Comparison of ENCODE assay signal across 29 mouse cellular contexts in the genomic region with DNA sequence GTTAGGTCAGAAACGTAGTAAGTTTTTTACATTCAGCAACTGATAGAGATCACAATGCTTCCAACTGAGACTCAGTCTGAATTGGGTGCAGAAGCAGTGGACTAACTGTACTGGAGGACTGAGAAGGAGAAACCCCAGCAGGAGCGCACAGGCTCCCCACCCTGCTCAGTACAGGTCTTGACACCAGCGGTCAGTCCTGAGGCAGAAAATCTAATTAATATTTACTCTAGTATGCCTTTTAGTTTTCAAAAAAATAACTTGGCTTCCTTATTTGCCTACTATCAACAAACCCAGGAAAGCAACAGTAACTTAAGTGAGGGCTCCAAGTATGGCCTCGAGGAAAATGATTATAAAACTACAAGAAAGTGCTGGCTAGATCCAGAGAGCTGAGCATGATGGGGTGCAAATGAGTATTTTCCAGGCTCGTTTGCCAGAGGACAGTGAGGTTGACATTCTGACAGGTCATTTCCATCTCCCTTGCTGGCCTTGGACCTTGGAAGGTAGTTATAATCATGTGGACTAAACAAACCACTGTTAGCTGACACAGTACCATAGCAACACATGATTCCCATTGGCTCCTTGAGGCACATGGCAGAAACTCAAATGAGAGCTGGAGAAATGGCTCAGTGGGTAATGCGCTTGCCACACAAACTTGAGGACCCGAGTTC. TPM values are rescaled to one million over a fixed set of nuclear protein-coding genes. Genes with fewer than 3 reads are reported as not detected.
DNase-seq lines count a peak whose midpoint lies in the region; ATAC-seq and TF ChIP-seq lines count a peak whose summit lies in the region.
"Had no signal": no experiment of that assay in that cellular context is flagged by ENCODE, and none has a peak within 500 bp of the region (broad histone marks: within the 10 kb centered on the region; RNA-seq: fewer than 3 reads in every experiment).

No protein-coding gene starts in this region.

- no peaks in the 10 kb centered on the region; the same call in 1 of the 2 replicates for H3K4me1 ChIP-seq in kidney, adult 2 months (ENCODE audit: control insufficient read depth, insufficient read depth, low read length)
- H3K4me1 ChIP-seq in lung, embryonic 14.5 days (ENCODE audit: insufficient read depth) = peaks cover under 1% of the 10 kb centered on the region; the same call in 1 of the 2 replicates
- no peaks in the 10 kb centered on the region; the same call in 1 of the 2 replicates for H3K4me1 ChIP-seq in lung, embryonic 16.5 days (replicated peaks; ENCODE audit: control insufficient read depth, insufficient read depth, low read length)
- H3K4me1 ChIP-seq: embryonic facial prominence, embryonic 12.5 days; hindbrain, embryonic 10.5 days; hindbrain, embryonic 15.5 days; kidney, embryonic 15.5 days; limb, embryonic 13.5 days; midbrain, embryonic 10.5 days; midbrain, embryonic 15.5 days; neural tube, embryonic 15.5 days had no signal

- peak; percentile 42 for DNase-seq in kidney, adult 2 months
- no peak for DNase-seq in kidney, postnatal 10 days
- DNase-seq in lung, embryonic 14.5 days = peak; percentile 43
- peak; percentile 60 for DNase-seq in lung, postnatal 36 days
- DNase-seq in urinary bladder, adult 2 months (ENCODE audit: low spot score) = no peak
- DNase-seq in spleen, postnatal 36 days (ENCODE audit: low spot score in 2 of 2) = no peak
- DNase-seq: adrenal gland, postnatal 14 days; cerebellum, adult 11 months; cerebellum, adult 9-10 months; embryo, embryonic 11 days; heart, postnatal 14 days; kidney, postnatal 4 days; right cerebral cortex, postnatal 25 days; spleen, adult 18-20 months; thymus, adult 2 months; thymus, postnatal 4 days had no signal

- TF ChIP-seq POLR2A in kidney, adult 2 months (IDR thresholded peaks at IDR 0.05; ENCODE audit: low read depth, low read length) = no peak

- no peak for TF ChIP-seq CTCF in kidney, adult 2 months (conservative IDR thresholded peaks at IDR 0.05; ENCODE audit: insufficient read depth, insufficient read length, low read depth, low read length)
- no peak for TF ChIP-seq CTCF in lung, embryonic 14.5 days (IDR thresholded peaks at IDR 0.05; ENCODE audit: low read depth)

- no peak overlapping the region for H3K4me3 ChIP-seq in kidney, adult 2 months (ENCODE audit: insufficient read depth, low read depth, low read length)
- H3K4me3 ChIP-seq in lung, embryonic 14.5 days (ENCODE audit: low read depth, low read length) = no peak overlapping the region
- H3K4me3 ChIP-seq in lung, embryonic 16.5 days (ENCODE audit: low read length) = no peak overlapping the region
- H3K4me3 ChIP-seq: embryonic facial prominence, embryonic 12.5 days; hindbrain, embryonic 10.5 days; hindbrain, embryonic 15.5 days; kidney, embryonic 15.5 days; limb, embryonic 13.5 days; midbrain, embryonic 10.5 days; midbrain, embryonic 15.5 days; neural tube, embryonic 15.5 days had no signal

- no peaks in the 10 kb centered on the region for H3K27me3 ChIP-seq in kidney, adult 2 months (replicated peaks; ENCODE audit: control insufficient read depth, insufficient read depth, low read length)
- no peaks in the 10 kb centered on the region for H3K27me3 ChIP-seq in lung, embryonic 14.5 days (ENCODE audit: insufficient read depth, low read length)
- no peaks in the 10 kb centered on the region for H3K27me3 ChIP-seq in lung, embryonic 16.5 days (ENCODE audit: control insufficient read depth, insufficient read depth, low read depth, low read length)
- H3K27me3 ChIP-seq: embryonic facial prominence, embryonic 12.5 days; hindbrain, embryonic 15.5 days; kidney, embryonic 15.5 days; limb, embryonic 13.5 days; midbrain, embryonic 15.5 days; neural tube, embryonic 15.5 days had no signal

- H3K27ac ChIP-seq in kidney, adult 2 months (ENCODE audit: insufficient read depth, low read depth, low read length) = peak overlapping the region; percentile 35; the same call in 1 of the 2 replicates
- no peak overlapping the region for H3K27ac ChIP-seq in lung, embryonic 14.5 days (ENCODE audit: low read depth)
- no peak overlapping the region for H3K27ac ChIP-seq in lung, embryonic 16.5 days (ENCODE audit: low read length)
- H3K27ac ChIP-seq: embryonic facial prominence, embryonic 12.5 days; hindbrain, embryonic 10.5 days; hindbrain, embryonic 15.5 days; kidney, embryonic 15.5 days; limb, embryonic 13.5 days; liver, embryonic 14.5 days; midbrain, embryonic 10.5 days; midbrain, embryonic 15.5 days; neural tube, embryonic 15.5 days had no signal

- H3K9ac ChIP-seq in lung, embryonic 14.5 days = no peak overlapping the region
- H3K9ac ChIP-seq in lung, embryonic 16.5 days (ENCODE audit: low read length) = no peak overlapping the region
- H3K9ac ChIP-seq: embryonic facial prominence, embryonic 12.5 days; hindbrain, embryonic 15.5 days; kidney, embryonic 15.5 days; limb, embryonic 13.5 days; liver, embryonic 14.5 days; midbrain, embryonic 15.5 days; neural tube, embryonic 15.5 days had no signal

- WGBS in kidney, adult 2 months = 65% methylated on average over 7 of the region's 7 CpGs
- WGBS in lung, embryonic 14.5 days = 65% methylated on average over 7 of the region's 7 CpGs
- WGBS in lung, embryonic 16.5 days = 69% methylated on average over 7 of the region's 7 CpGs

- H3K9me3 ChIP-seq in lung, embryonic 14.5 days (ENCODE audit: low read depth, low read length) = no peaks in the 10 kb centered on the region
- H3K9me3 ChIP-seq in lung, embryonic 16.5 days (ENCODE audit: control insufficient read depth, low read length) = no peaks in the 10 kb centered on the region
- H3K9me3 ChIP-seq: embryonic facial prominence, embryonic 12.5 days; hindbrain, embryonic 10.5 days; hindbrain, embryonic 15.5 days; kidney, embryonic 15.5 days; limb, embryonic 13.5 days; midbrain, embryonic 10.5 days; midbrain, embryonic 15.5 days; neural tube, embryonic 15.5 days had no signal

- no peak overlapping the region for H3K4me2 ChIP-seq in lung, embryonic 14.5 days
- H3K4me2 ChIP-seq in lung, embryonic 16.5 days (ENCODE audit: low read depth, low read length) = no peak overlapping the region
- H3K4me2 ChIP-seq: embryonic facial prominence, embryonic 12.5 days; hindbrain, embryonic 15.5 days; kidney, embryonic 15.5 days; limb, embryonic 13.5 days; midbrain, embryonic 15.5 days; neural tube, embryonic 15.5 days had no signal

- no peaks in the 10 kb centered on the region for H3K36me3 ChIP-seq in kidney, adult 2 months (ENCODE audit: control insufficient read depth, insufficient read depth, low read length)
- H3K36me3 ChIP-seq in lung, embryonic 14.5 days (ENCODE audit: insufficient read depth) = no peaks in the 10 kb centered on the region
- H3K36me3 ChIP-seq in lung, embryonic 16.5 days (ENCODE audit: control insufficient read depth, insufficient read depth, low read length) = no peaks in the 10 kb centered on the region
- H3K36me3 ChIP-seq: embryonic facial prominence, embryonic 12.5 days; hindbrain, embryonic 10.5 days; hindbrain, embryonic 15.5 days; kidney, embryonic 15.5 days; limb, embryonic 13.5 days; midbrain, embryonic 10.5 days; midbrain, embryonic 15.5 days; neural tube, embryonic 15.5 days had no signal

- peak; percentile 73 for ATAC-seq in lung, embryonic 14.5 days (ENCODE audit: insufficient read depth)
- peak; percentile 81 for ATAC-seq in lung, embryonic 16.5 days (ENCODE audit: low read depth)
- ATAC-seq: CD4-positive, CD25-positive, alpha-beta regulatory T cell, adult 4 months; forebrain, embryonic 14.5 days; inflammation-experienced regulatory T-cells, adult 6 months; midbrain, embryonic 15.5 days had no signal

RNA-seq across cellular contexts. Expression of gene Sgms2, which starts 25.3 kb away (rescaled TPM):
- 27.2 and 28.5 TPM in 2 replicates for polyA plus RNA-seq in kidney, adult 2 months (2012; rRNA removed)
- polyA plus RNA-seq in lung, embryonic 14.5 days (2014; fragmentation: Nextera tagmentation; extraction: Ambion mirVana) = 2.1 and 3.1 TPM in 2 replicates
- polyA plus RNA-seq in lung, embryonic 16.5 days (2015; fragmentation: Nextera tagmentation; extraction: Ambion mirVana) = 4.0 and 4.4 TPM in 2 replicates
- 3.4 and 3.7 TPM in 2 replicates for polyA plus RNA-seq in urinary bladder, adult 2 months (2012; rRNA removed)
- polyA plus RNA-seq: CD4-positive, CD25-positive, alpha-beta regulatory T cell, adult 4 months had no signal

RNA-seq across cellular contexts. Expression of gene Papss1, which starts 48.1 kb away (rescaled TPM):
- 56.2 and 56.3 TPM in 2 replicates for polyA plus RNA-seq in kidney, adult 2 months (2012; rRNA removed)
- polyA plus RNA-seq in lung, embryonic 14.5 days (2014; fragmentation: Nextera tagmentation; extraction: Ambion mirVana) = 98.6 and 99.2 TPM in 2 replicates
- polyA plus RNA-seq in lung, embryonic 16.5 days (2015; fragmentation: Nextera tagmentation; extraction: Ambion mirVana) = 93.5 and 97.3 TPM in 2 replicates
- polyA plus RNA-seq in urinary bladder, adult 2 months (2012; rRNA removed) = 42.1 and 45.7 TPM in 2 replicates

Comparison
In these comparisons a context has a peak if more than half of its experiments do, and no peak if none do; other contexts are left out.
1. DNase-seq: peak in kidney, adult 2 months (single experiment), lung, embryonic 14.5 days (single experiment) and lung, postnatal 36 days (single experiment); none in kidney, postnatal 10 days (single experiment), urinary bladder, adult 2 months (single experiment) and spleen, postnatal 36 days (0 of 2).